Mouse (Mus musculus) erythroblast, embryonic 14.5 days (primary cell): ENCODE results near the gene Lrrk1. TPM values are rescaled to one million over a fixed set of nuclear protein-coding genes. Genes with fewer than 3 reads are reported as not detected.
"Not testable (repeated sequence)": the region's sequence is repeated elsewhere in the genome, so short reads cannot be mapped to it uniquely, and the experiment has no call there.

Experiments
- H3K27me3 ChIP-seq: 2 replicates; pipeline ENCODE4 v1.6.1; 2012; ENCODE audit warnings: inconsistent platforms; ENCODE audit not compliant: control insufficient read depth
- H3K36me3 ChIP-seq: 2 replicates; pipeline ENCODE4 v1.6.1; 2012; ENCODE audit warnings: mild to moderate bottlenecking, inconsistent platforms; ENCODE audit not compliant: control insufficient read depth
- H3K4me1 ChIP-seq: 2 replicates; pipeline ENCODE4 v1.6.1; 2012; ENCODE audit warnings: inconsistent platforms; ENCODE audit not compliant: control insufficient read depth
- H3K4me3 ChIP-seq: replicated peaks from 2 replicates; pipeline ENCODE3; 2012; ENCODE audit warnings: moderate library complexity, mild to moderate bottlenecking, inconsistent platforms
- H3K9me3 ChIP-seq: 2 replicates; pipeline ENCODE4 v1.6.1; 2012; ENCODE audit warnings: low read length, inconsistent platforms, mixed read lengths; ENCODE audit not compliant: control insufficient read depth
- GATA1 ChIP-seq: IDR thresholded peaks from 2 replicates; pipeline ENCODE4 v1.6.1; 2012; ENCODE audit warnings: low read length, inconsistent platforms, mixed read lengths
- TAL1 ChIP-seq: IDR thresholded peaks from 3 replicates; pipeline ENCODE4 v1.6.1; 2012; ENCODE audit warnings: low read length, inconsistent platforms, mixed read lengths
- polyA plus RNA-seq: library from polyadenylated mRNA; stranded (reverse); fragments of >175 nt; gene quantifications from 2 replicates; pipeline ENCODE4 v1.2.3, GENCODE M21; 2012

The Lrrk1 gene
- polyA plus RNA-seq, 1 experiment, result 0.02 TPM

DNA sequence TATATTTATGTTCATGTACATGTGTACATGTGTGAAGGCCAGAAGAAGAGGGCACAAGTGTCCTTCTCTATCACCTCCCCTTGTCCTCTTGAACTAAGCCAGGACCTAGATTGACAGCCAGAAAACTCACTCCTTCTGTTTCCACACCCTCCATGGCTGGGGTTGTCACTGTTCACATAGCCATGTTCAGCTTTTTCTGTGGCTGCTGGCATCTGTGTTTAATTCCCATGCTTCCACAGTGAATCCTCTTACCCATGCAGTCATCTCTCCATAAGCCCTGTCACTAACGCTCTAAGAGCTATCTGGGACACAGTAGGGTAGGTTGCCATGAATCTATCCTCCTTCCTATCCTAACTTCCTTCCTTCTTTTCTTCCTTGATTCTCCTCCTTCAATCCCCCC lies 192.3 kb downstream of the Lrrk1 start:
- H3K27me3 ChIP-seq, result no peaks in the 10 kb centered on the region
- TF ChIP-seq TAL1 (no peak), GATA1 (no peak)
- H3K4me3 ChIP-seq, result no peak overlapping the region
- no peaks in the 10 kb centered on the region for H3K9me3 ChIP-seq
- peaks cover 9% of the 10 kb centered on the region; the same call in 1 of the 2 replicates for H3K36me3 ChIP-seq
- peaks cover 89% of the 10 kb centered on the region for H3K4me1 ChIP-seq

GRCm38 (mm10) chr7:66194511-66194910 lies 193.6 kb downstream of the Lrrk1 start:
- Histone ChIP-seq H3K4me1 (peaks cover 84% of the 10 kb centered on the region), H3K4me3 (no peak overlapping the region)
- TF ChIP-seq GATA1 (no peak), TAL1 (no peak)

DNA sequence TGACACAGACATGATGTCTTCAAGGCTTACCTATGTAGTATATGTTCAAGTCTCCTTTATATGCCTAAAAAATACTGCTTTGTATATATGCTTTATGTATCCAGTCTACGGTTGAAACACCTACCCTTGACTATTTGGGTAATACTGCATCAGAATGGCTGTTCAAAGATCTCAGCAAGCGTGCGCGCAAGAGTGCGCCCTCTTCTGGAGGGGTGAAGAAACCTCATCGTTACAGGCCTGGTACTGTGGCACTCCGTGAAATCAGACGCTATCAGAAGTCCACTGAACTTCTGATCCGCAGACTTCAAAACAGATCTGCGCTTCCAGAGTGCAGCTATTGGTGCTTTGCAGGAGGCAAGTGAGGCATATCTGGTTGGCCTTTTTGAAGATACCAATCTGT lies 197.8 kb downstream of the Lrrk1 start:
- peaks cover 85% of the 10 kb centered on the region for H3K4me1 ChIP-seq
- not testable (repeated sequence) for H3K9me3 ChIP-seq, H3K36me3 ChIP-seq, H3K4me3 ChIP-seq, H3K27me3 ChIP-seq

More at GRCm38 (mm10) chr7:66194511-66194910, 193.6 kb downstream of the Lrrk1 start:
- H3K36me3 ChIP-seq, result peaks cover 6% of the 10 kb centered on the region; the same call in 1 of the 2 replicates
- no peaks in the 10 kb centered on the region for H3K9me3 ChIP-seq
- H3K27me3 ChIP-seq, result no peaks in the 10 kb centered on the region

DNA sequence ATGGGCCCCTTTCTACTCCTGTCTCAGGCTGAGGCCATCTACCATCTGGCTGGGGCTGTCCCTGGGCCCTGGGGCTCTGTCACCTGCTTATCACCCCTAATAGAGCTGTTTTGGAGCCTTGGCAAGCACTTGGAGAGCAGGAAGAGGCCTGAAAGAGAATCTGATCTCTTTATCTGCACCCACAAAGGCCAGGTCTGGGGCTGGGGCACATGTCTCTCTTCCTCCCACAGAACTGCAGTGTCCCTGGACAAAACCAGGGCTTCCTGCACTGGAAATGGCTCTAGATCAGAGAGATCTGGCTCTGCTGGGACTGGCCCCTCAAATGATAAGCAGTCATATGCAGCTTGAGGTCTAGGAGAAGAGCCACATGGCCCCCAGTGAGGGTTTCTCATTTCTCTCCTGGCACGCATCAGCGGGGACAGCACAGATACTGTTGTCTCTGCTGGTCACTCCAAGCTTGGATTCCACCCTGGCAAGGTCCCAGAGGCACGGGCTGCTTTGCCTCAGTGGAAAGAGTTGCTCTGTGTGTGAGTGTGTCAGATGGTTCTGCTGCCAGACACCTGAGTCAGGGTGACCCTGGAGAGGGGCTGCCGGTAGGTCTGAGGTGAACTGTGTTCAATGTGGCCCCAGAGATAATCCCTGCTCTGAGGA lies 200.4 kb downstream of the Lrrk1 start:
- Histone ChIP-seq H3K36me3 (no peaks in the 10 kb centered on the region; the same call in 1 of the 2 replicates), H3K4me3 (no peak overlapping the region), H3K27me3 (no peaks in the 10 kb centered on the region), H3K9me3 (no peaks in the 10 kb centered on the region), H3K4me1 (peaks cover 80% of the 10 kb centered on the region)
- TF ChIP-seq GATA1 (no peak), TAL1 (no peak)

DNA sequence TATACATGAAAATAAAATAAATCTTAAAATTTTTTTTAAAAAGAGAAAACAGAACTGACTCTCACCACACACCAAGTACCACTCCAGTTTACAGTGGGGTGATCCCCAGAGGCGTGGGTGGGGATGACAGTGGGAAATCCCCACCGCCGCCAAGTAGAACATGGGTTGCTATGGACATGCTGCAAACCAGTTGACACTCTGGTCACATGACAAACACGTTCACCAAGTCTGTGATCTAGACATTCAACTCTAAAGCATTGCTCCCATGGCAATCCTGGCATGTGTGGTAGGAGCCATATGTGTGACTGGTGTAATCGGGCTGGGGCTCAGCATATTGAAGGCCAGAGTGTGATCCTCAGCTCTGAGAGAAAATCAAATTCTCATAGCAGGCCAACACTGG lies 202.8 kb downstream of the Lrrk1 start:
- H3K9me3 ChIP-seq, result peaks cover 3% of the 10 kb centered on the region
- H3K36me3 ChIP-seq, result no peaks in the 10 kb centered on the region; the same call in 1 of the 2 replicates
- no peak overlapping the region for H3K4me3 ChIP-seq
- TF ChIP-seq TAL1, result no peak
- TF ChIP-seq GATA1, result no peak
- peaks cover 74% of the 10 kb centered on the region for H3K4me1 ChIP-seq
- peaks cover 6% of the 10 kb centered on the region for H3K27me3 ChIP-seq

DNA sequence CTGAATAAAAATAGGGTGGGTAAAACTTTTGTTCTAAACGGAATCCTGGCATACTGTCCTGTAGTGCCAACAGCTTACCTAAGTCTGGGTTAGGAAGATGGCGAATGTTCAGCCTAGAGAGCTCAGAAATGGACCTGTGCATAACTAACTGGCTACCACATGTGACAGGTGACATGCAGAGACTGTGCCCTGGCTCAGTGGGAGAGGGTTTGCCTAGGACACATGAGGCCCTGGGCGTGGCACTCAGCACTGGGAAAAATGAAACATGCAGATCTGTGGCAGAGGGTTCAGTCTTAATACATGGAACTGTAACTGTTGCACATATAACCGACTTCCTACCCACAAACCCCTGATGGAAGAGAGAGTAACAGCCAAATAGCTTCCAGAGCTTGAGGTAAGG lies 204.1 kb downstream of the Lrrk1 start:
- peaks cover 73% of the 10 kb centered on the region for H3K4me1 ChIP-seq
- peaks cover 3% of the 10 kb centered on the region for H3K9me3 ChIP-seq
- no peak for TF ChIP-seq TAL1
- H3K27me3 ChIP-seq, result peaks cover 14% of the 10 kb centered on the region
- no peak overlapping the region for H3K4me3 ChIP-seq
- no peaks in the 10 kb centered on the region; the same call in 1 of the 2 replicates for H3K36me3 ChIP-seq

GRCm38 (mm10) chr7:66183404-66183803 lies 204.7 kb downstream of the Lrrk1 start:
- no peak overlapping the region for H3K4me3 ChIP-seq
- TF ChIP-seq GATA1, result no peak
- H3K36me3 ChIP-seq, result no peaks in the 10 kb centered on the region; the same call in 1 of the 2 replicates
- H3K4me1 ChIP-seq, result peaks cover 70% of the 10 kb centered on the region
- peaks cover 3% of the 10 kb centered on the region for H3K9me3 ChIP-seq
- peaks cover 14% of the 10 kb centered on the region for H3K27me3 ChIP-seq

GRCm38 (mm10) chr7:66182075-66182715 lies 206.0 kb downstream of the Lrrk1 start:
- Histone ChIP-seq H3K4me3 (no peak overlapping the region), H3K36me3 (peaks cover 3% of the 10 kb centered on the region; the same call in 1 of the 2 replicates), H3K4me1 (peaks cover 65% of the 10 kb centered on the region), H3K27me3 (peaks cover 14% of the 10 kb centered on the region), H3K9me3 (peaks cover 3% of the 10 kb centered on the region)
- no peak for TF ChIP-seq GATA1
- TF ChIP-seq TAL1, result no peak

DNA sequence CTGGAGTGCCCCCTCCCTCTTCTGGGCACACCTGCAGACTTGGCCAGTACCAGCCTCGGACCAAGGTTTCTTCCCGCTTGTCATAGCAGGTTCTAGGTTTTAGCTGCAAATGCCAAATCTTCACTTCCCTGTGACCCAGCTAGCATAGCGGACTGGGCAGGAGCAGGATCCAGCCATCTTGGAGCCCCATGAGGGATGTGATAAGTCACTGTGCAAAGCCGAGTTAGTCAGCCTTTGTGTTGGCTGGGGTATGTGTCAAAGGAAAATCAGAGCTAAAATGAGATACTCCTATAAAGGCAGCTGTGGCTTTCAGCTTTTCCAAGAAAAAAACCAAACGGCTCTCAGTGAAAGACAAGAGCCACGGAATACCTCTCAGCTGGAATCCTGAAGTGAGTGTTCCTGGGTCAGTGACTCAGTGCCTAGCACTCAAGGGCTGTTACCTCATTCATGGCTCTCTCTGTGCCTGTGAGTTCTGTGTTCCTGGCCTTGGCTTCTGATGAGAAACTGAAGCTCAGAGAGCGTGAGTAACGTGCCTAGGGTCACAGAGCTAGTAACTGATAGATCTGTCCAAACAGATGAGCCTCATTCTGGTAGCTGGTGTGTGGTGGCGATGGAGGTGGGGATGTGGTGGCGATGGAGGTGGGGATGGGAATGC lies 207.3 kb downstream of the Lrrk1 start:
- Histone ChIP-seq H3K27me3 (peaks cover 14% of the 10 kb centered on the region), H3K9me3 (peaks cover 3% of the 10 kb centered on the region), H3K4me1 (peaks cover 65% of the 10 kb centered on the region), H3K4me3 (no peak overlapping the region), H3K36me3 (peaks cover 9% of the 10 kb centered on the region)
- no peak for TF ChIP-seq TAL1
- no peak for TF ChIP-seq GATA1
